Mouse (Mus musculus): Measurements from ENCODE around the gene Rpl24. TPM values are rescaled to one million over a fixed set of nuclear protein-coding genes. Genes with fewer than 3 reads are reported as not detected.
"Not testable (repeated sequence)": the region's sequence is repeated elsewhere in the genome, so short reads cannot be mapped to it uniquely, and the experiment has no call there.

Rpl24 gene
- polyA plus RNA-seq (2015; fragmentation: Nextera tagmentation; extraction: Ambion mirVana) = 746 and 859 TPM in 2 replicates

DNA sequence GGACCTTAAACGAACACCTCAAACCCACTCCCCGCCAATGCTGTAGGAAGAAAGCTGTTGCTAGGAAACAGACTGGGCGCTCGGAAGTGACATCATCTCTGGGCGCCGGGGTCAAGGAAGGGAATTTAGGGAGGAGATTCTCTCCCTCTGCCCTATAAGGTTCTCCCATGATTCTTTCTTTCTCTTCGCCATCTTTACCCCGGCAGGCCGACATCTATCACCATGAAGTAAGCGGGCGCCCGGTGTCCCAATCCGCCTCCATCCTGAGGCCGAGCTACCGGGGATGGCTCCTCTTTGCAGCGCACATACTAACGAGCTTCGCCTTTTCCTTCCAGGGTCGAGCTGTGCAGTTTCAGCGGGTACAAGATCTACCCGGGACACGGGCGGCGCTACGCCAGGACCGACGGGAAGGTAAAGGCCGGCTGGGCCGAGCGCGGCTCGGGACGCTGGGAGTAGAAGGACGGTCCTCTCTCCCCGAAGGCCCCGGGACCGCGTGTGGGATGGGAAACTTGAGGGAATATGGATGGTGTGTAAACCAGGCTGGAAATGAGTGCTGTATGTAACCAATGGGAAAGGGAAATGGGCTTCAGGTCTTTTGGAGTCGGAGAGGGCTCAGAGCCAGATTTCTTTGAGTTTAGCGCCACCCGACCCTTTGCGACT, at the start of gene Rpl24:
TSS of gene Rpl24 (plus strand) at position 64 of the 660 bp plus-strand sequence.
- Histone ChIP-seq H3K36me3 (peaks cover 33% of the 10 kb centered on the region), H3K27me3 (no peaks in the 10 kb centered on the region), H3K27ac (peak within 1 kb of the TSS; percentile 91), H3K4me3 (peak within 1 kb of the TSS; percentile 80), H3K9ac (peak within 1 kb of the TSS; percentile 96), H3K9me3 (no peaks in the 10 kb centered on the region), H3K4me1 (peaks cover 17% of the 10 kb centered on the region), H3K4me2 (peak within 1 kb of the TSS; percentile 89)
- WGBS = under 1% methylated on average over 42 of the region's 42 CpGs
- ATAC-seq (ENCODE audit: insufficient number of reproducible peaks, insufficient read depth, low FRiP score, low TSS enrichment, low read depth) = peak; percentile 91

- H3K27ac ChIP-seq = no peak overlapping the region
- H3K4me3 ChIP-seq = no peak overlapping the region
- no peaks in the 10 kb centered on the region for H3K27me3 ChIP-seq
- peaks cover 75% of the 10 kb centered on the region for H3K36me3 ChIP-seq
- no peaks in the 10 kb centered on the region for H3K9me3 ChIP-seq
- no peaks in the 10 kb centered on the region for H3K4me1 ChIP-seq
- no peak for ATAC-seq (ENCODE audit: insufficient number of reproducible peaks, insufficient read depth, low FRiP score, low TSS enrichment, low read depth)
- no peak overlapping the region for H3K4me2 ChIP-seq
- no peak overlapping the region for H3K9ac ChIP-seq
- 90% methylated on average over 10 of the region's 10 CpGs for WGBS
These were observed 44.0 kb upstream of the Rpl24 start for GRCm38 (mm10) chr16:55922079-55922478.

- no peak overlapping the region for H3K27ac ChIP-seq
- H3K4me3 ChIP-seq = no peak overlapping the region
- peaks cover 69% of the 10 kb centered on the region for H3K36me3 ChIP-seq
- WGBS = 98% methylated on average over 4 of the region's 4 CpGs
- H3K4me2 ChIP-seq = no peak overlapping the region
- H3K4me1 ChIP-seq = no peaks in the 10 kb centered on the region
- H3K9ac ChIP-seq = no peak overlapping the region
- no peaks in the 10 kb centered on the region for H3K9me3 ChIP-seq
- no peak for ATAC-seq (ENCODE audit: insufficient number of reproducible peaks, insufficient read depth, low FRiP score, low TSS enrichment, low read depth)
- no peaks in the 10 kb centered on the region for H3K27me3 ChIP-seq
These were observed 42.1 kb upstream of the Rpl24 start for GRCm38 (mm10) chr16:55924010-55924409.

- 0 out of 2 replicates have a peak, but pooled peaks cover 3% of the 10 kb centered on the region for H3K4me1 ChIP-seq
- ATAC-seq (ENCODE audit: insufficient number of reproducible peaks, insufficient read depth, low FRiP score, low TSS enrichment, low read depth) = peak; percentile 29; the same call in 1 of the 2 replicates
- WGBS = under 1% methylated on average over 32 of the region's 32 CpGs
- H3K9me3 ChIP-seq = no peaks in the 10 kb centered on the region
- H3K4me2 ChIP-seq = peak overlapping the region; percentile 70
- peak overlapping the region; percentile 78 for H3K4me3 ChIP-seq
- peaks cover 4% of the 10 kb centered on the region; the same call in 1 of the 2 replicates for H3K36me3 ChIP-seq
- peak overlapping the region; percentile 77 for H3K9ac ChIP-seq
- no peaks in the 10 kb centered on the region for H3K27me3 ChIP-seq
- H3K27ac ChIP-seq = peak overlapping the region; percentile 51
These were observed 32.3 kb upstream of the Rpl24 start for GRCm38 (mm10) chr16:55933681-55934343.

DNA sequence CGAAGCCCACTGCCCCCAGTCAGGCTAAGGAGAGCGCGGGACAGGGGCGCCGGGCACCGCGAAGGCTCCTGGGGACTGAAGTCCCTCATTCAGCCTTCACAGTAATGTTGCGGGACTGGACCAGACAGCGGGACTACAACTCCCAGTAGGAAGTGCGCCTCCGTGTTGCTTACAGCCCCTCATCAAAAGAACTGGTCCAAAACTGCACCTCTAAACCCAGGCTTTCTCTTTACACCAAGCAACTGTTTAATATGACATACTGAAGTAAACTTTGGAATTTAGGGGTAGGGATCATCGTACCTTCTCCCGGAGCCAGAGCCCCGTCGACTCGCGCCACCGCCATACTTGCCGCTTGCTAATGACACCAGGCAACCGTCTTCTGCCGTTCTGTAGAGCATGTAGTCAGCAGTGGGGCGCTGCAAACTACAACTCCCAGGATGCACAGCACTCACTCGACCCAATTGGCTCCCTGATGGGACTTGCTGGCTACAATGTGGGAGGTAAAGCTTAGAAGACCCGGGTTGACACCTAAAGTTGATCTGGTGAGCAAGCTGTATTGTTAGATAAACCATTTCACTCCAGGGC, 31.5 kb upstream of the Rpl24 start, which contains the start of gene Cep97:
TSS of gene Cep97 (minus strand) at position 403 of the 585 bp plus-strand sequence.
- under 1% methylated on average over 24 of the region's 24 CpGs for WGBS
- peak; percentile 98 for ATAC-seq (ENCODE audit: insufficient number of reproducible peaks, insufficient read depth, low FRiP score, low TSS enrichment, low read depth)
- H3K36me3 ChIP-seq = no peaks in the 10 kb centered on the region

GRCm38 (mm10) chr16:55938761-55939160, 27.3 kb upstream of the Rpl24 start:
- ATAC-seq (ENCODE audit: insufficient number of reproducible peaks, insufficient read depth, low FRiP score, low TSS enrichment, low read depth) = no peak
- H3K36me3 ChIP-seq = no peaks in the 10 kb centered on the region
- H3K27ac ChIP-seq = no peak overlapping the region
- H3K9me3 ChIP-seq = no peaks in the 10 kb centered on the region
- H3K4me1 ChIP-seq = no peaks in the 10 kb centered on the region
- no peak overlapping the region for H3K4me3 ChIP-seq
- H3K4me2 ChIP-seq = no peak overlapping the region
- WGBS = 80% methylated on average over 4 of the region's 4 CpGs
- no peaks in the 10 kb centered on the region for H3K27me3 ChIP-seq
- no peak overlapping the region for H3K9ac ChIP-seq

More for the DNA sequence above, 31.5 kb upstream of the Rpl24 start, which contains the start of gene Cep97:
- no peaks in the 10 kb centered on the region for H3K9me3 ChIP-seq
- peak within 1 kb of the TSS; percentile 51 for H3K27ac ChIP-seq
- peak within 1 kb of the TSS; percentile 78 for H3K4me3 ChIP-seq
- peak within 1 kb of the TSS; percentile 70 for H3K4me2 ChIP-seq
- H3K4me1 ChIP-seq = 0 out of 2 replicates have a peak, but pooled peaks cover 3% of the 10 kb centered on the region
- H3K27me3 ChIP-seq = no peaks in the 10 kb centered on the region
- peak within 1 kb of the TSS; percentile 77 for H3K9ac ChIP-seq

DNA sequence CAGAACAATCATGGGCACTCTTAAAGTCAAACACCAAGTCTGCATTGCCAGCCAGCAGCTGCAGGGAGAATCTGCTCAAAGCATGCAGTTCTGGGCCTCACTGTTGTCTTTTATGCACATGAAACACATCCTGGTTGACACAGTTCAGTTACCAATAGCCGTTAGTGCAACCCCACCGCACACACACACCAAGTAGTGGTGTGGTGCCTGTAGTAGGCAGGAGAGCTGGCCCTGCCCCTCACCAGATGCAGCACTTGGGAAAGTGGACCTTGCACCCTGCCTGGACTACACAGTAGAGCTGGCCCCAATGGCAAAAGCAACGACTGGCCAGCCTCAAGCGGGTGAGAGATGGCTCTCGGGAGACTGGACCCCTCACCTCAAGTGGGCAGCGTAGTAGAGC, 26.4 kb upstream of the Rpl24 start:
- 89% methylated on average over 6 of the region's 6 CpGs for WGBS
- Histone ChIP-seq H3K27ac (no peak overlapping the region), H3K9ac (no peak overlapping the region), H3K27me3 (no peaks in the 10 kb centered on the region), H3K4me1 (no peaks in the 10 kb centered on the region), H3K9me3 (no peaks in the 10 kb centered on the region), H3K4me2 (no peak overlapping the region), H3K4me3 (no peak overlapping the region), H3K36me3 (no peaks in the 10 kb centered on the region)
- ATAC-seq (ENCODE audit: insufficient number of reproducible peaks, insufficient read depth, low FRiP score, low TSS enrichment, low read depth) = no peak

- no peaks in the 10 kb centered on the region for H3K4me1 ChIP-seq
- no peaks in the 10 kb centered on the region for H3K27me3 ChIP-seq
- H3K9me3 ChIP-seq = no peaks in the 10 kb centered on the region
- H3K4me2 ChIP-seq = no peak overlapping the region
- ATAC-seq (ENCODE audit: insufficient number of reproducible peaks, insufficient read depth, low FRiP score, low TSS enrichment, low read depth) = no peak
- WGBS = 93% methylated on average over 4 of the region's 4 CpGs
- H3K36me3 ChIP-seq = no peaks in the 10 kb centered on the region
- H3K4me3 ChIP-seq = no peak overlapping the region
- no peak overlapping the region for H3K9ac ChIP-seq
- no peak overlapping the region for H3K27ac ChIP-seq
These were observed 25.3 kb upstream of the Rpl24 start for GRCm38 (mm10) chr16:55940781-55941180.

GRCm38 (mm10) chr16:55947266-55947665, 18.8 kb upstream of the Rpl24 start:
- no peaks in the 10 kb centered on the region for H3K4me1 ChIP-seq
- H3K4me3 ChIP-seq = no peak overlapping the region
- H3K9me3 ChIP-seq = no peaks in the 10 kb centered on the region
- H3K4me2 ChIP-seq = no peak overlapping the region
- H3K27me3 ChIP-seq = no peaks in the 10 kb centered on the region
- no peak for ATAC-seq (ENCODE audit: insufficient number of reproducible peaks, insufficient read depth, low FRiP score, low TSS enrichment, low read depth)
- no peak overlapping the region for H3K27ac ChIP-seq
- H3K36me3 ChIP-seq = no peaks in the 10 kb centered on the region
- 76% methylated on average over 3 of the region's 3 CpGs for WGBS
- no peak overlapping the region for H3K9ac ChIP-seq

DNA sequence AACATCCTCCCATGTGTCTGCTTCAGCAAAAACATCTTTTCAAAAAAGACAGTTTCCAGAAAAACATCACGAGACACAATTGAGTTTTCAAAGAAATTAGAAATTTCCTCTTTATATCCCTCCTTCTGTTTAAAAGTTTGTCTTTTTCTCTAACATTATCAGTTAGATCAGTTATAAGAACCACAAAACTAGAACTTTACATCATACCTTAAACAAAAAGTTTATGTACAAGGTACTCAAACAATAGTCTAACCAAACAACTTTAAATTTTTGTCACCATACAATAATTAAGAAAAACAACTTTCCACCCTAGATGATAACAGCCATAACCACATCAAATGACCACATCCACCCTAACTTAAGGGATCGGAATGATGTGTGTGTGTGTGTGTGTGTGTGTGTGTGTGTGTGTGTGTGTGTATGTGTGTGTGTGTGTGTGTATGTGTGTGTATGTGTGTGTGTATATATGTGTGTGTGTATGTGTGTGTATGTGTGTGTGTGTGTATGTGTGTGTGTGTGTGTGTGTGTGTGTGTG, 18.1 kb upstream of the Rpl24 start:
- not testable (repeated sequence) for H3K9me3 ChIP-seq; H3K27me3 ChIP-seq; H3K4me2 ChIP-seq; ATAC-seq (ENCODE audit: insufficient number of reproducible peaks, insufficient read depth, low FRiP score, low TSS enrichment, low read depth); H3K9ac ChIP-seq; H3K4me3 ChIP-seq; H3K4me1 ChIP-seq; H3K36me3 ChIP-seq; H3K27ac ChIP-seq
- WGBS = 70% methylated on average over 2 of the region's 2 CpGs

DNA sequence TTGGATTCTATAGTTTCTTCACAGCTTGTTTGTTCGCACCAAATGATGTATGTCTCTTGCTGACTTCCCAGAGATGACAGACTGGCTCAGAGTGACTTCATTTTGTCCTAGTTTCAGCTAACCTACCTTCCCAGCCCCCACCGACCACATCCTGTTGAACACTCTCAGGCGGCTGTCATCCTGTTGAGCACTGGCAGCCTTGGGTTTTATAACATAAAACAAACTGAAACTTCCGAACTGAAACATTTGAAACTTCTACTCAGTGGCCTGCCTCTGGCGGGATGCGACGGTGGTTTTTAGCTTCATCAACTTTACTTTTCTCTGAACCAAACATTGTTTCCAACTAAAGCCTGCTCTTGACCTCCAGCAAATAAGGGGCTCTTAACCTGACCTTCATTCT, 17.1 kb upstream of the Rpl24 start:
- H3K27ac ChIP-seq = no peak overlapping the region
- no peaks in the 10 kb centered on the region for H3K9me3 ChIP-seq
- no peak overlapping the region for H3K9ac ChIP-seq
- 63% methylated on average over 7 of the region's 7 CpGs for WGBS
- no peaks in the 10 kb centered on the region for H3K36me3 ChIP-seq
- ATAC-seq (ENCODE audit: insufficient number of reproducible peaks, insufficient read depth, low FRiP score, low TSS enrichment, low read depth) = no peak
- H3K4me1 ChIP-seq = no peaks in the 10 kb centered on the region
- H3K4me3 ChIP-seq = no peak overlapping the region
- no peaks in the 10 kb centered on the region for H3K27me3 ChIP-seq
- H3K4me2 ChIP-seq = no peak overlapping the region

All from embryonic facial prominence, embryonic 13.5 days (tissue).